Mouse (Mus musculus) midbrain, embryonic 12.5 days (tissue): ENCODE results near the gene Mlst8. TPM values are rescaled to one million over a fixed set of nuclear protein-coding genes. Genes with fewer than 3 reads are reported as not detected.
"Not testable (repeated sequence)": the region's sequence is repeated elsewhere in the genome, so short reads cannot be mapped to it uniquely, and the experiment has no call there.

ENCODE experiments used
- ATAC-seq: fragments of 200-750 bp; cut with Nextera tagmentation; 2 replicates; pipeline ENCODE4 v1.8.0; 2017; ENCODE audit warnings: low read depth, moderate TSS enrichment, moderate library complexity; ENCODE audit not compliant: low FRiP score
- H3K27ac ChIP-seq: fragments of 300-500 bp; sonication (generic); replicated peaks from 2 replicates; pipeline ENCODE4 v1.5.1; 2016; ENCODE audit warnings: mild to moderate bottlenecking
- H3K27me3 ChIP-seq: fragments of 300-500 bp; sonication (generic); 2 replicates; pipeline ENCODE4 v1.6.1; 2016; ENCODE audit warnings: mild to moderate bottlenecking
- H3K36me3 ChIP-seq: fragments of 300-500 bp; sonication (generic); 2 replicates; pipeline ENCODE4 v1.6.1; 2016
- H3K4me1 ChIP-seq: fragments of 300-500 bp; sonication (generic); 2 replicates; pipeline ENCODE4 v1.6.1; 2016
- H3K4me2 ChIP-seq: fragments of 300-500 bp; sonication (generic); replicated peaks from 2 replicates; pipeline ENCODE4 v1.6.1; 2016; ENCODE audit warnings: mild to moderate bottlenecking, moderate library complexity
- H3K4me3 ChIP-seq: fragments of 300-500 bp; sonication (generic); 2 replicates; pipeline ENCODE4 v1.5.1; 2016; ENCODE audit warnings: mild to moderate bottlenecking
- H3K9ac ChIP-seq: fragments of 300-500 bp; sonication (generic); replicated peaks from 2 replicates; pipeline ENCODE4 v1.6.1; 2016; ENCODE audit warnings: mild to moderate bottlenecking, moderate library complexity
- H3K9me3 ChIP-seq: fragments of 300-500 bp; sonication (generic); 2 replicates; pipeline ENCODE4 v1.6.1; 2016; ENCODE audit warnings: mild to moderate bottlenecking
- WGBS: fragments of 180-500 bp; shearing (Covaris S2); methylation state at CpG from one replicate; pipeline ENCODE4 v1.1.7; 2016; 5-methylcytosine and 5-hydroxymethylcytosine counted together
- polyA plus RNA-seq: library from polyadenylated mRNA; unstranded; fragments of >200 nt; fragmentation: Nextera tagmentation; extraction: Ambion mirVana; gene quantifications from 2 replicates; pipeline ENCODE4 v1.2.1, GENCODE M21; 2016

The Mlst8 gene
- polyA plus RNA-seq, 1 experiment from 2014 or later = 37.0 TPM

DNA sequence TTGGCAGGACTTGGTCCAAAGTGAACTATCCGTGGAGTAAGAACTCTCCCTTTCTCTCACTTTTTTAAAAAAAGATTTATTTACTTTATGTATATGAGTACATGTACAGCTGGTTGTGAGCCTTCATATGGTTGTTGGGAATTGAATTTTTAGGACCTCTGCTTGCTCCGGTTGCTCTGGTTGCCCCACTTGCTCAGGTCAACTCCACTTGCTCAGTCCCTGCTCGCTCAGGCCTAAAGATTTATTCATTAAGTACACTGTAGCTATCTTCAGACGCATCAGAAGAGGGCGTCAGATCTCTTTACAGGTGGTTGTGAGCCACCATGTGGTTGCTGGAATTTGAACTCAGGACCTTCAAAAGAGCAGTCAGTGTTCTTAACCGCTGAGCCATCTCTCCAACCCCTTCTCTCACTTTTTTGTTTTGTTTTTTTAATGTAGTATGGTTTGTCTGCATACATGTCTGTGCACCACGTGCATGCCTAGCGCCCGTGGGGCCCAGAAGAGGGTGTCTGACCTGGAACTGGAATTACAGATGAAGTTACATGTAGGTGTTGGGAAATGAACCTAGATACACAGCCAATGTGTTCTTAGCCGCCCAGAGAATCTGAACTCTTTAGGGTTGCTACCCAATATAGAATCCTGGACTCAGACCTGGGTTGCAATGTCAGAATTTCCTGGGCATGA is 23.2 kb downstream of the Mlst8 start:
- H3K9me3 ChIP-seq, H3K27ac ChIP-seq, H3K27me3 ChIP-seq, H3K36me3 ChIP-seq, H3K9ac ChIP-seq: not testable (repeated sequence)
- peaks cover 12% of the 10 kb centered on the region for H3K4me1 ChIP-seq
- peak; percentile 35 for ATAC-seq
- peak overlapping the region; percentile 67 for H3K4me2 ChIP-seq
- WGBS = 54% methylated on average over 10 of the region's 10 CpGs
- peak overlapping the region; percentile 83 for H3K4me3 ChIP-seq

DNA sequence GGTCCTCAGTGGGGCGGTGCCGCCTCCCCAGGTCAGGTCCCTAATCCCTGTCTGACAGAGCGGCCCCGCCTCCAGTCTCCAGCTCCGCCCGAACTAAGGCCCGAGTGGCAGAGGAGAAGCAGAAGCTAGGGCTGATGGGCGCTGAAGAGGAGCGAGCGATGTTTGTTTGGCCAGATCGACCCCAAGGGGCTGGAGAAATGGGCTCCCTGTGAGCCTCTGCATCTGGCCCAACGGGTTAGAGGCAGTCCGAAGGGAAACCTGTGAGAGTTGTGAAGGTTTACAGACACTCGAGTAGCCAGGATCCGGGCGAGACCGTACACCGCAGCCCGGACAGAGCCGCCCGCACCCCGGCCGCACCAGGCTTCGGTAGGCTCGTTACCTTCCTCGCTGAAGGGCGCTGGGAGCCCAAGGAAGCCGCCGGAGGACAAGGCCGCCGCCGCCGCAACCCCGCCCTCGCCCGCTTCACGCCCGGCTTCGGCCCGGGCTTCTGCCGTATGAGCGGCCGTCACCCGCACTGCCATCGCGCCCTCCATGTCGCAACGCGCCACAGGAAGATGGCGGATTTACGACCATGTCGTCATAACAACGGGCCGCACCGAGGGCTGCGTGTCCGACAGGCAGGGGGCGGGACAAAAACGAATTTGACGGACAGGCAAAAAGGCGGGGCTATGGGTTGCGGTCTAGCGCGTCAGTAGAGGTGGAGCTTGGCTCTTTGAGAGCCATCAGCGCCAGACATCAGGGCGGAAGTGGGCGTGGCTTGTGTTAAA is 23.9 kb downstream of the Mlst8 start:
- Histone ChIP-seq H3K4me3 (peak overlapping the region; percentile 83), H3K9me3 (no peaks in the 10 kb centered on the region), H3K4me1 (peaks cover 12% of the 10 kb centered on the region), H3K4me2 (peak overlapping the region; percentile 67), H3K27me3 (no peaks in the 10 kb centered on the region), H3K36me3 (peaks cover 16% of the 10 kb centered on the region), H3K9ac (peak overlapping the region; percentile 89), H3K27ac (peak overlapping the region; percentile 90)
- WGBS = under 1% methylated on average over 67 of the region's 67 CpGs
- peak; percentile 95 for ATAC-seq

DNA sequence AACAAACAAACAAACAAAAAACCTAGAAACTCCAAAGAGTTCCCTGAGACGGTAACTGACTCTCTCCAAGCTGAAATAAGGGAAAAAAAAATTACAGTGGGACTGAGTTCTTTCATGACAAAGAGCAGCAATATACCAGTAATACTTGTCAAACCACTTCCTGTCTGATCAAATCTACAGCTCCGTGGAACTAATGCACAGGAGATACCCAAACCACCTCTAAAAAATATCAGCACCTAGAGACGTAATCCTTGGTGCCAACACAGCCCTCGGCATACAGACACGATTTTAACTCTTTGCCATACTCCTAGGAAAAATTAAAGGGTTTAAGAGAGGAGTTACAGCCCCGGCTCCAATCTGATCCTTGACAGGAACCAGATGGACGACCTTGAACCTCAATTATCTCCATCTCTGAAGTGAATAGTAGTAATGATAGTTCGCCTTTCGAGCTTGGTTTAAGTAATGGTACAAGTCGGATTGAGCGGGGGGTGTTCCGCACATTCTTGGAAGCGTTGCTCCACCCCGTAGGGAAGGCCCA is 24.6 kb downstream of the Mlst8 start:
- Histone ChIP-seq H3K27ac (peak overlapping the region; percentile 90), H3K27me3 (no peaks in the 10 kb centered on the region), H3K4me1 (peaks cover 12% of the 10 kb centered on the region), H3K9me3 (no peaks in the 10 kb centered on the region), H3K4me2 (peak overlapping the region; percentile 67), H3K36me3 (peaks cover 22% of the 10 kb centered on the region), H3K4me3 (peak overlapping the region; percentile 83), H3K9ac (peak overlapping the region; percentile 89)
- 10% methylated on average over 14 of the region's 14 CpGs for WGBS
- ATAC-seq = no peak

DNA sequence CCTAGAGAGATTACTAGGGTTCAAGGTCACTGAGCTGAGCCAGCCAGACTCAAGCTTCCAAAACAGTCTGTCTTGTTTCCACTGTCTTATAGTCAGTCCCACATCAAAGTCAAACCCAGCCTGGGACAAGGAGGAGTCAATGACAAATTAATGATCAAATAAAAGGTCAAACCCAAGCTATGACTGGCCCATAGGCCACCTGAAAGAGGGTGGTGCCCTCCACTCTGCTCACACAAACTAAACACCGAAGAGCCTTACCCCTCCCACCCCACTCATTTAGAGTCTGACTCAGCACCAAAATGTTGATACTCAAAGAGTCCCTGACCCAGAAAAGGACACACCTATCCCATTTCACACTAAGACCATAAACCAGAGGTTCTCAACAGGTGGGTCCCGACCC is 25.5 kb downstream of the Mlst8 start:
- H3K9ac ChIP-seq = no peak overlapping the region
- H3K36me3 ChIP-seq = peaks cover 32% of the 10 kb centered on the region
- H3K27ac ChIP-seq = no peak overlapping the region
- no peak overlapping the region for H3K4me3 ChIP-seq
- no peaks in the 10 kb centered on the region for H3K9me3 ChIP-seq
- peak overlapping the region; percentile 67 for H3K4me2 ChIP-seq
- ATAC-seq = no peak
- H3K4me1 ChIP-seq = peaks cover 12% of the 10 kb centered on the region
- 92% methylated on average over 2 of the region's 2 CpGs for WGBS
- no peaks in the 10 kb centered on the region for H3K27me3 ChIP-seq

DNA sequence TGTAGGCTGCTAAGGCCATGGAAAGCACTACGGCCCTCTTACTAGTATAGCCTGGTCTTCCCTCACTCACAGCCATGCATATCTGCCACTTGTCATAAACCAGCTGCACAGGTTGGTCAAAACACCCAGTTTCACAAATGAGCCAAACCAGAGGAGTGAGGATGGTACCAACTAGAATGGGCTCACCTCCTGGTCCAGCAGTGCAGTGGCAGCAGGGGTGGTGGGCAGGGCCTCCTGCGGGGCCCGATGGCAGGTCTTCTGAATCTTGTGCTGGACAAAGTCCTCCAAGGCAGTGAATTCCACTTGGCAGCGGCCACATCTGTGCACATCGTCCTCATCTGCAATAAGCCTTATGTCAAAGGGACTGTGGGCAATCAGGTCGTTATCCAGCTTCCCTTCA is 27.7 kb downstream of the Mlst8 start:
- no peaks in the 10 kb centered on the region for H3K27me3 ChIP-seq
- H3K4me3 ChIP-seq = no peak overlapping the region
- H3K4me1 ChIP-seq = peaks cover 12% of the 10 kb centered on the region
- H3K4me2 ChIP-seq = no peak overlapping the region
- no peaks in the 10 kb centered on the region for H3K9me3 ChIP-seq
- peaks cover 53% of the 10 kb centered on the region for H3K36me3 ChIP-seq
- no peak for ATAC-seq
- H3K27ac ChIP-seq = no peak overlapping the region
- WGBS = 96% methylated on average over 6 of the region's 6 CpGs
- no peak overlapping the region for H3K9ac ChIP-seq

DNA sequence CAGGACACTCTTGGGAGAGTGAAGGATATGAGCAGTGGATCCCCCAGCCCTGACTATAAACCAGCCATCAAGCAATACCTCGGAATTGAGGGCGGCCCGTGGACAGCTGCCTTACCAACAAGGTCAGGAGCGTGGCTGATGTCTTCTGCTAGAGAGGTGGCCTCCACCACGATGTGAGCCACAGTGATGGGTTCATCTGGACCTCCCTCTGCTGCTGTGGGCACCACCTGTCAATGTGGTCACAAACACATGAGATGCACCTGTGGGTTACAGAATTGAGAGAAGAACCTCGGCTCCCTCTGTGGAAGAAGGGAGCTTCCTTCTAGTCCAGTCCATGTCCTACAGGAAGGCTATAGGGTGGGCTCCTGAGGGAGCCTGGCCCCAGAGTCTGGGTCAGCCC is 29.4 kb downstream of the Mlst8 start:
- peaks cover 70% of the 10 kb centered on the region for H3K36me3 ChIP-seq
- no peaks in the 10 kb centered on the region for H3K9me3 ChIP-seq
- no peak overlapping the region for H3K4me2 ChIP-seq
- no peak overlapping the region for H3K27ac ChIP-seq
- 89% methylated on average over 6 of the region's 6 CpGs for WGBS
- H3K4me3 ChIP-seq = no peak overlapping the region
- no peaks in the 10 kb centered on the region for H3K27me3 ChIP-seq
- peaks cover 12% of the 10 kb centered on the region for H3K4me1 ChIP-seq
- ATAC-seq = no peak
- no peak overlapping the region for H3K9ac ChIP-seq

DNA sequence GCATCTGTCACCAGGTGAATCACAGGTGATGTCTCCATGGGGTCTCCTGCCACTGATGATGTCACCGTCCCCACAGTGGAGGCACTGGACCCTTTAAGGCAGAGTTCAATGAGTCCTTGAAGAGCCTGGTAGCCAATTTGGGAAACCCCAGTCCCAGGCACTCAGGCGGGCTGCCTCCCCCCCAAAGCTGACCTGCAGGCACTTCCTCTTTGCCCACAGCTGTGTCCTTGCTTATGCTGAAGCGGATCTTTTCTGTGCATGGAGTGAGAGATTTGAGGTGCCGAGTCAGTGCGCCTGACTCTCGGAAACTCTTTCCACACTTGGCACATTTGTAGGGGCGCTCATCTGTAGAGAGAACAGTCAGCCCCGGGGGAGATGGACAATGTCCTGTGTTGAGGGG is 32.3 kb downstream of the Mlst8 start:
- Histone ChIP-seq H3K36me3 (peaks cover 99% of the 10 kb centered on the region), H3K4me3 (no peak overlapping the region), H3K9ac (no peak overlapping the region), H3K9me3 (no peaks in the 10 kb centered on the region), H3K27ac (no peak overlapping the region), H3K27me3 (no peaks in the 10 kb centered on the region), H3K4me2 (no peak overlapping the region), H3K4me1 (no peaks in the 10 kb centered on the region)
- no peak for ATAC-seq
- 95% methylated on average over 8 of the region's 8 CpGs for WGBS

DNA sequence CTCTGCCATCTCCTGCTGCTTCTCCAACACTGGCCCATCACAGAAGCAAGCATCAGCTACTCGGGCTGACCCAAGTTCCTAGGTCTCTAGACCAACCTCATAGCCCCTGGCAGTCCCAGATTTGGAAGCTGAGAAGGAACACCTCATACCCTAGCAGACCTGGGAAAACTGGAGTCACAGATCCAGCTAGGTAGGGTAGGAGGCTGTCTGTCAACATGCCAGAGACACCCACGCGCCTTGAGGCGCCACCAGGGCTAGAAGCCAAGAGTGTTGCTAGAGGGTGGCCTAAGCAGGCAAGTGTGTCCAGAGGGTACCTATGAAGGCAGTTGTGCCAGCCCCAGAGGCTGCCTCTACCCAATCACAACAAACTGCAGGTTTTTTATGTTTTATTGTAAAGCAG is 35.5 kb downstream of the Mlst8 start:
- WGBS = 95% methylated on average over 4 of the region's 4 CpGs

DNA sequence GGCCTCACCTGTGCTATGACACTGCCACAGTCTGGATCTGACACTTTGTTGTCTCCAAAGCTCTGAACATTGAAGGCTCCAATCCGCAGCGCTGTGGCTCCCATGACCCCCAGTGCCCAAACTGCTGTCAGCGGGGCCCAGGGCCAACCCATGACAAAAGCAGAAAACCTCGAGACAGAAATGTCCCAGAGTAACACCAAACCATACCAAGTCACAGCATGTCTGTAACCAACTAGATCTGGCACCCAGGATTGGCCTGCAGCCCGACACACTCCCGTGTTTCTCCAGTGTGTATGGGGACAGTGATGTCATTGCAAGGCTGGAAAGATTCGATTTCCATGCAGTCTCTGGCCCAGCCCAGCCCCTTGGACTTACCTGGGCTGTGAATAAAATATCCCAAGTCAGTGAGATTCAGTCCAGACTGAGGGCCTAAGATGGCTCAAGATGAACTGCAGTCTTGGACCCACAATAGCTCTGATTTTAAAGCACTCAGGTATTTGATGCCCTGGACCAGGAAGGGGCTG is 36.2 kb downstream of the Mlst8 start, which contains the start of gene Dnase1l2:
TSS of gene Dnase1l2 (minus strand) at position 474 of the 524 bp plus-strand sequence.
- Histone ChIP-seq H3K9me3 (no peaks in the 10 kb centered on the region), H3K27me3 (no peaks in the 10 kb centered on the region), H3K4me1 (no peaks in the 10 kb centered on the region), H3K36me3 (peaks cover 97% of the 10 kb centered on the region), H3K4me2 (no peak within 1 kb of the TSS), H3K27ac (no peak within 1 kb of the TSS), H3K9ac (no peak within 1 kb of the TSS), H3K4me3 (no peak within 1 kb of the TSS)
- 74% methylated on average over 7 of the region's 7 CpGs for WGBS
- no peak for ATAC-seq

More for the DNA sequence above, 35.5 kb downstream of the Mlst8 start:
- Histone ChIP-seq H3K4me1 (no peaks in the 10 kb centered on the region), H3K9ac (no peak overlapping the region), H3K4me3 (no peak overlapping the region), H3K4me2 (no peak overlapping the region), H3K27me3 (no peaks in the 10 kb centered on the region), H3K36me3 (peaks cover 99% of the 10 kb centered on the region), H3K27ac (no peak overlapping the region), H3K9me3 (no peaks in the 10 kb centered on the region)
- no peak for ATAC-seq

DNA sequence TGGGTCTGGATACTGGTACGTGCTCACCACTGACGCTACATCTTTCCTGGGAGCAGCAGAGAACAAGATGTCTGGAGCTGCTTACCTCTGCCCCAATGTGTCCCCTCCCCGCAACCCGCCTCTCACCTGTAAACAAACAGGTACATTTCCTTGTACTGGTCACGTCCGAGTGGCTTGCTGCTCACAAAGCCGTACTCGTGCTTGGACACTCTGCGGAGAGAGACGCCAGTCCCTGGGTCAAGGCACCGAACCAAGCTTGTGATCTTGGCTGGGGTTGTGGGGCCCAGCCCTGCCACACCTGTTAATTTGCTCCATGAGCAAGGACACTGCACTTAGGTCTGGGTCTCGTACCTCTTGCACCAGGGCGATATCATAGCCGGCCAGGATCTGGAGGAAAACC is 36.8 kb downstream of the Mlst8 start:
- no peak for ATAC-seq
- H3K27me3 ChIP-seq = no peaks in the 10 kb centered on the region
- H3K36me3 ChIP-seq = peaks cover 95% of the 10 kb centered on the region
- WGBS = 89% methylated on average over 14 of the region's 14 CpGs
- no peak overlapping the region for H3K27ac ChIP-seq
- no peaks in the 10 kb centered on the region for H3K4me1 ChIP-seq
- H3K4me2 ChIP-seq = no peak overlapping the region
- H3K9ac ChIP-seq = no peak overlapping the region
- no peak overlapping the region for H3K4me3 ChIP-seq
- H3K9me3 ChIP-seq = no peaks in the 10 kb centered on the region

DNA sequence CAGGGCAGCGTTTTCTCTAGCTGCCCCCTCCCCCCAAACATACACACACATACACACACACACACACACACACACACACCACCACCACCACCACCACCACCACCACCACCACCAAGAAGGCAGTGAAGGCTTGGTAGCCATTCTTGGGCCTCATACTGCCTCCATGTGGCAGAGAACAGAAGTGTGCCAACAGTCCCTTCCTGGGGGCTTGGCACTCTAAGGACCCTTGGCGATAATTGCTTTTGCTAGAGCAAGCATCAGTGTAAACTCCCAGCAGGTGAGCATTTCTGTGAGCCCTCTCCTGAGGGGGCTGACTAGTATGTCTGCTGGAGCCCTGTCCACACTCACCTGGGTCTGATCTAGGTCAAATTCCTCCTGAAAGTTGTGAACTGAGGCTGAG is 37.7 kb downstream of the Mlst8 start:
- H3K36me3 ChIP-seq = peaks cover 88% of the 10 kb centered on the region
- no peak overlapping the region for H3K9ac ChIP-seq
- H3K4me1 ChIP-seq = no peaks in the 10 kb centered on the region
- 40% methylated on average over 2 of the region's 2 CpGs for WGBS
- H3K4me2 ChIP-seq = no peak overlapping the region
- no peak overlapping the region for H3K27ac ChIP-seq
- no peak overlapping the region for H3K4me3 ChIP-seq
- no peaks in the 10 kb centered on the region for H3K27me3 ChIP-seq
- no peaks in the 10 kb centered on the region for H3K9me3 ChIP-seq
- ATAC-seq = no peak

DNA sequence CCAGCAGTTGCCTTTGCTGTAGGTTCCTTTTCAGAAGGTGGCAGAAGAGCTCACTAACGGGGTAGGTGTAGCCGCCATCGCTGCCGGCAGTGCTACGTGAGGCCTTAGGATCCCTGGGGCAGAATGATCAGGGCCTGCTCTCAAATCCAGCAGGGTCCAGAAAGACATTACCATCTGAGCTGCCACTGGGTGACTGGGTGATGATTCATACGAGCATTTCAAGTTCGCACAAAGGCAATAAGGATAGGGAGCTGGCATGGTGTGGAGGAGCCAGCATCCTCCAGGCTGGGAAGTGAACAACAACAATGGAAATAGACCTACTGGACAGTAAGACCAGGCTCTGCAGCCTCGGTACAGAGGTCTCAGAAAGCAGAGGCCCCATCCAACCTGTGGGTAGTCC is 38.5 kb downstream of the Mlst8 start:
- H3K9me3 ChIP-seq = no peaks in the 10 kb centered on the region
- H3K27ac ChIP-seq = no peak overlapping the region
- no peaks in the 10 kb centered on the region for H3K27me3 ChIP-seq
- 94% methylated on average over 8 of the region's 8 CpGs for WGBS
- ATAC-seq = no peak
- H3K4me3 ChIP-seq = no peak overlapping the region
- H3K36me3 ChIP-seq = peaks cover 85% of the 10 kb centered on the region
- H3K9ac ChIP-seq = no peak overlapping the region
- H3K4me2 ChIP-seq = no peak overlapping the region
- H3K4me1 ChIP-seq = no peaks in the 10 kb centered on the region
